Mouse (Mus musculus) hindbrain, embryonic 10.5 days (tissue): Measurements from ENCODE around the gene Olfr1065. TPM values are rescaled to one million over a fixed set of nuclear protein-coding genes. Genes with fewer than 3 reads are reported as not detected.
A peak's percentile ranks its signal among the peaks of the same experiment; 100 is the strongest.
"Not testable (repeated sequence)": the region's sequence is repeated elsewhere in the genome, so short reads cannot be mapped to it uniquely, and the experiment has no call there.

ENCODE experiments used
- DNase-seq: peaks from one replicate; pipeline ENCODE4 v3.0.0-alpha.2; 2017; ENCODE audit warnings: low spot score
- H3K27ac ChIP-seq: fragments of 300-500 bp; sonication (generic); 2 replicates; pipeline ENCODE4 v1.5.1; 2016; ENCODE audit warnings: mild to moderate bottlenecking, moderate library complexity
- H3K27me3 ChIP-seq: fragments of 300-500 bp; sonication (generic); 2 replicates; pipeline ENCODE4 v1.6.1; 2016; ENCODE audit warnings: mild to moderate bottlenecking; ENCODE audit not compliant: poor library complexity, insufficient read depth, severe bottlenecking
- H3K36me3 ChIP-seq: fragments of 300-500 bp; sonication (generic); 2 replicates; pipeline ENCODE4 v1.6.1; 2016; ENCODE audit warnings: mild to moderate bottlenecking, moderate library complexity
- H3K4me1 ChIP-seq: fragments of 300-500 bp; sonication (generic); replicated peaks from 2 replicates; pipeline ENCODE4 v1.6.1; 2016; ENCODE audit warnings: mild to moderate bottlenecking
- H3K4me3 ChIP-seq: fragments of 300-500 bp; sonication (generic); 2 replicates; pipeline ENCODE4 v1.5.1; 2016; ENCODE audit warnings: mild to moderate bottlenecking, moderate library complexity
- H3K9me3 ChIP-seq: fragments of 300-500 bp; sonication (generic); 2 replicates; pipeline ENCODE4 v1.6.1; 2016; ENCODE audit warnings: mild to moderate bottlenecking, moderate library complexity
- WGBS: fragments of 180-500 bp; shearing (Covaris S2); methylation state at CpG from one replicate; pipeline ENCODE4 v1.1.7; 2016; 5-methylcytosine and 5-hydroxymethylcytosine counted together
- polyA plus RNA-seq: library from polyadenylated mRNA; unstranded; fragments of >200 nt; fragmentation: Nextera tagmentation; extraction: Ambion mirVana; gene quantifications from 2 replicates; pipeline ENCODE4 v1.2.1, GENCODE M21; 2016

Gene Olfr1065
- polyA plus RNA-seq: not detected in 2 replicates

GRCm38 (mm10) chr2:86450491-86450890, at the start of gene Olfr1065:
TSS of gene Olfr1065 (minus strand) at chr2:86450591.
- WGBS: 67% methylated on average over 1 of the region's 1 CpGs
- H3K4me3 ChIP-seq, H3K36me3 ChIP-seq, H3K27me3 ChIP-seq, H3K9me3 ChIP-seq, DNase-seq, H3K27ac ChIP-seq, H3K4me1 ChIP-seq: not testable (repeated sequence)

GRCm38 (mm10) chr2:86487286-86487685, 36.9 kb upstream of the Olfr1065 start, which contains the start of gene Olfr228:
TSS of gene Olfr228 (minus strand) at chr2:86487386.
- Histone ChIP-seq H3K4me1 (no peaks in the 10 kb centered on the region), H3K27me3 (no peaks in the 10 kb centered on the region), H3K36me3 (no peaks in the 10 kb centered on the region), H3K9me3 (no peaks in the 10 kb centered on the region), H3K27ac (no peak within 1 kb of the TSS), H3K4me3 (no peak within 1 kb of the TSS)
- WGBS: 53% methylated on average over 1 of the region's 1 CpGs
- no peak for DNase-seq

DNA sequence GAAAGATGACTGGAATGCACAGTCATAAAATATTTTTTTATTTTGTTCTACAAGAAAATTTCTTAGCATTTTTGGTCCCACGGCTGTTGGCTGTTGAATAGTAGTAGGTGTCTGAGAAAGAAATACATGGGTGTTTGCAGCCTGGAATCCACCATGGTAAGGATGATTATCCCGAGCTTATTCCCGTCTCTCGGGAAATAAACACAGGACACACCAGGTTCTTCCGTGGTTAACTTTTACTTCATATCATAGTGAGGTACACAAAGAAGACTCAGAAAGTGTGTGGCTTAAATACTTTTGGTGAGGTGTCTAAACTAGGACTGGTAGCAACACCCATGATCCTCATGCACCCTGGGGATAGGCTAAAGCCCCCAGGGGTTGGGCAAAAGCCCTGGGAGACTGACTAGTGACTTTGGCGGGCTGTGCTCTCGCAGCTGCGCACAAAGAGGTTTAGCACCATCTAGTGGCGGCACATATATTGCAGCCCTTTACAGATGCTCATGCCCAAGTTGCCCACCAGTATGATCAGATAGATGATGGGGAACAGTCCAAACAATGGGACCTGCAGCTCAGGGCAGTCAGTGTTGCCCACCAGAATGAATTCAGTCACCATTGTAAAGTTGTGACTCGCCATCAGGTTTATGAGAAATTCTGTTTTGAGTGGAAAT, 14.2 kb upstream of the Olfr1065 start:
- H3K36me3 ChIP-seq: no peaks in the 10 kb centered on the region
- no peak overlapping the region for H3K4me3 ChIP-seq
- DNase-seq: peak; percentile 69
- H3K27me3 ChIP-seq: no peaks in the 10 kb centered on the region
- H3K4me1 ChIP-seq: no peaks in the 10 kb centered on the region
- WGBS: 41% methylated on average over 10 of the region's 10 CpGs
- H3K9me3 ChIP-seq: no peaks in the 10 kb centered on the region
- no peak overlapping the region for H3K27ac ChIP-seq

DNA sequence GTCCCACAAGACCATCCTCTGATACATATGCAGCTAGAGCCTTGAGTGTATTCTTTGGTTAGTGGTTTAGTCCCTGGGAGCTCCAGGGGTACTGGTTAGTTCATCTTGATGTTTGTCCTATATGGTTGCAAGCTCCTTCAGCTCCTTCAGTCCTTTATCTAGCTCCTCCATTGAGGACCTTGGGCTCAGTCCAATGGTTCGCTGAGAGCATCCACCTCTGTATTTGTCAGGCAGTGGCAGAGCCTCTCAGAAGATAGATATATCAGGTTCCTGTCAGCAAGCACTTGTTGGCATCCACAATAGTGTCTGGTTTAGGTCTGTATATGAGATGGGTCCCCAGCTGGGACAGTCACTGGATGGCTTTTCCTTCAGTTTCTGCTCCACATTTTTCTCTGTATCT, 10.0 kb upstream of the Olfr1065 start:
- 72% methylated on average over 1 of the region's 1 CpGs for whole genome bisulfite sequencing
- no peak for DNase-seq
- Histone ChIP-seq H3K4me1 (no peaks in the 10 kb centered on the region), H3K36me3 (no peaks in the 10 kb centered on the region), H3K4me3 (no peak overlapping the region), H3K27ac (no peak overlapping the region), H3K27me3 (no peaks in the 10 kb centered on the region), H3K9me3 (no peaks in the 10 kb centered on the region)

DNA sequence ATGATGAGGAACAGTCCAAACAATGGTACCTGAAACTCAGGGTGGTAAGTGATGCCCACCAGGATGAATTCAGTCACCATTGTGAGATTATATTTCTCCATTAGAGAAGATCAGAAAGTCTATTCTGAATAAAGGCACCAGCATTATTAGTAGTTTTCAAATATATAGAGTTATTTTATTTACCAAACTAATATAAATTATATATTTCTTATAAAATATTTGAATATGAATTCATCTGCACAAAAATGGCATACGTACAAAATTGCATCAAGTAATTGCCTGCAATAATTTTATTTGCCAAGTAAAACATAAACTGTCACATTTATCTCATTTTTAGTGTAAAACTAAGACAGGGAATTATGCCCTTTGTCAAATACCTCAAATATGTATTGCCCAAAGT, 5.8 kb upstream of the Olfr1065 start, which contains the start of gene Olfr1066:
Olfr1066 (minus strand) TSS at position 101 of the 400 bp plus-strand sequence.
- DNase-seq: no peak
- H3K27ac ChIP-seq: no peak within 1 kb of the TSS
- 88% methylated on average over 1 of the region's 1 CpGs for WGBS
- H3K4me1 ChIP-seq: no peaks in the 10 kb centered on the region
- no peaks in the 10 kb centered on the region for H3K36me3 ChIP-seq
- H3K27me3 ChIP-seq: no peaks in the 10 kb centered on the region
- no peak within 1 kb of the TSS for H3K4me3 ChIP-seq
- H3K9me3 ChIP-seq: no peaks in the 10 kb centered on the region

- not testable (repeated sequence) for DNase-seq, H3K4me1 ChIP-seq
- WGBS: 60% methylated on average over 1 of the region's 1 CpGs
Observed at GRCm38 (mm10) chr2:86442101-86442500, 8.3 kb downstream of the Olfr1065 start.

GRCm38 (mm10) chr2:86428511-86428910, 21.9 kb downstream of the Olfr1065 start:
- H3K27ac ChIP-seq, H3K4me1 ChIP-seq, H3K4me3 ChIP-seq, DNase-seq, H3K9me3 ChIP-seq, H3K36me3 ChIP-seq, H3K27me3 ChIP-seq: not testable (repeated sequence)
- 90% methylated on average over 8 of the region's 8 CpGs for WGBS

More at GRCm38 (mm10) chr2:86442101-86442500, 8.3 kb downstream of the Olfr1065 start:
- not testable (repeated sequence) for H3K36me3 ChIP-seq, H3K27ac ChIP-seq, H3K4me3 ChIP-seq, H3K9me3 ChIP-seq, H3K27me3 ChIP-seq

DNA sequence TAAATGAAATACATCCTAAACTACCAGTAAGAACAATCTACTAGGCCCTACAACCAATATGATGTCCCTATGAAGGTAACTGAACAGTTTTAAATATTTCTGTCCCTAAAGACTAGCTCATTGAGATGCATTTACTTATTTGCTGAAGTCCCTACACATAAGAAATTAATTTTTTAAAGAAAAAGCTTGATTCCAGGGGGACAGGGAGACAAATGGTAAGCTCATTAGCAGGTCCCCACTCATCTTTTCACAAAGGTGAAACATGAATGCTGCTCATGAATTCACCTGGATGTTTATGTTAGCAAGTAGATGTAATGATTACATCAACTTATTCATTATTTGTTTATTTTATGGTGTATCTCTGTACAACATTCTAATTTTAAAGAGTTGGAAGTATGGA, 23.7 kb downstream of the Olfr1065 start, which contains the start of gene Olfr1062:
Olfr1062 (minus strand) TSS at position 101 of the 400 bp plus-strand sequence.
- DNase-seq, H3K4me1 ChIP-seq: not testable (repeated sequence)

GRCm38 (mm10) chr2:86413950-86414349, 36.4 kb downstream of the Olfr1065 start, which contains the start of gene Olfr1061:
TSS of gene Olfr1061 (minus strand) at chr2:86414050.
- Histone ChIP-seq H3K9me3 (no peaks in the 10 kb centered on the region), H3K36me3 (no peaks in the 10 kb centered on the region), H3K27me3 (no peaks in the 10 kb centered on the region), H3K27ac (no peak within 1 kb of the TSS), H3K4me1 (no peaks in the 10 kb centered on the region), H3K4me3 (no peak within 1 kb of the TSS)
- no peak for DNase-seq
- WGBS: 85% methylated on average over 1 of the region's 1 CpGs

More for the DNA sequence above, 23.7 kb downstream of the Olfr1065 start, which contains the start of gene Olfr1062:
- not testable (repeated sequence) for H3K27me3 ChIP-seq, H3K36me3 ChIP-seq, H3K9me3 ChIP-seq, H3K4me3 ChIP-seq, H3K27ac ChIP-seq

DNA sequence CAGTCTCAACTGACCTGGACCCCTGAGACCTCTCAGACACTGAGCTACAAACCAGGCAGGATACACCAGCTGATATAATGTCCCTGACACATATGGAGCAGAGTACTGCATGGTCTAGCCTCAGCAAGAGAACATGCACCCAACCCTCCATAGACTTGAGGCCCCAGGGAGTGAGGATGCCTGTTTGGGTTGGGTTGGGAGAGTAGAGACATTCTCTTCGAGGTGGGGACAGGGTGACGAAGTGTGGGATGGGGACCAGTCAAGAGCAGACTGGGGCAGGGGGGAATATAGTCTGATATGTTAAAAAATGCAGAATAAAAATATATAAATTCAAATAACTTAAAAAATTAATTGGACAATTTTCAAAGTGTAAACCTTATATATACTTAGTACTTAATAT, 55.3 kb downstream of the Olfr1065 start:
- Histone ChIP-seq H3K9me3 (no peaks in the 10 kb centered on the region), H3K27me3 (no peaks in the 10 kb centered on the region), H3K27ac (no peak overlapping the region), H3K36me3 (no peaks in the 10 kb centered on the region), H3K4me3 (no peak overlapping the region), H3K4me1 (no peaks in the 10 kb centered on the region)
- WGBS: 89% methylated on average over 2 of the region's 2 CpGs
- no peak for DNase-seq

Other genes with a start within 250 kb of the Olfr1065 start
- not detected in 2 replicates for gene Olfr1045, start 247.6 kb downstream of the Olfr1065 start, polyA plus RNA-seq
- gene Olfr1046, start 231.3 kb downstream of the Olfr1065 start, polyA plus RNA-seq: not detected in 2 replicates
- not detected in 2 replicates for gene Olfr1047, start 219.2 kb downstream of the Olfr1065 start, polyA plus RNA-seq
- not detected in 2 replicates for gene Olfr1048, start 210.3 kb downstream of the Olfr1065 start, polyA plus RNA-seq
- not detected in 2 replicates for gene Olfr1049, start 192.3 kb downstream of the Olfr1065 start, polyA plus RNA-seq
- gene Olfr1051, start 171.5 kb downstream of the Olfr1065 start, polyA plus RNA-seq: not detected in 2 replicates
- gene Olfr1052, start 158.1 kb downstream of the Olfr1065 start, polyA plus RNA-seq: not detected in 2 replicates
- not detected in 2 replicates for gene Olfr1053, start 135.3 kb downstream of the Olfr1065 start, polyA plus RNA-seq
- gene Olfr1054, start 115.2 kb downstream of the Olfr1065 start, polyA plus RNA-seq: not detected in 2 replicates
- gene Olfr1055, start 100.3 kb downstream of the Olfr1065 start, polyA plus RNA-seq: not detected in 2 replicates
- gene Olfr1056, start 88.1 kb downstream of the Olfr1065 start, polyA plus RNA-seq: not detected in 2 replicates
- gene Olfr1057, start 72.2 kb downstream of the Olfr1065 start, polyA plus RNA-seq: not detected in 2 replicates
- gene Olfr1058, start 62.0 kb downstream of the Olfr1065 start, polyA plus RNA-seq: not detected in 2 replicates
- gene Olfr1061, start 36.5 kb downstream of the Olfr1065 start, polyA plus RNA-seq: not detected in 2 replicates
- gene Olfr1062, start 23.8 kb downstream of the Olfr1065 start, polyA plus RNA-seq: not detected in 2 replicates
- gene Olfr1066, start 5.7 kb upstream of the Olfr1065 start, polyA plus RNA-seq: not detected in 2 replicates
- not detected in 2 replicates for gene Olfr228, start 36.8 kb upstream of the Olfr1065 start, polyA plus RNA-seq
- gene Olfr1076, start 57.9 kb upstream of the Olfr1065 start, polyA plus RNA-seq: not detected in 2 replicates
- not detected in 2 replicates for gene Olfr1079, start 91.9 kb upstream of the Olfr1065 start, polyA plus RNA-seq
- not detected in 2 replicates for gene Olfr1080, start 107.6 kb upstream of the Olfr1065 start, polyA plus RNA-seq
- gene Olfr1082, start 148.4 kb upstream of the Olfr1065 start, polyA plus RNA-seq: not detected in 2 replicates
- gene Olfr1084, start 189.1 kb upstream of the Olfr1065 start, polyA plus RNA-seq: not detected in 2 replicates
- gene Olfr1085, start 211.4 kb upstream of the Olfr1065 start, polyA plus RNA-seq: not detected in 2 replicates
- gene Olfr1086, start 229.5 kb upstream of the Olfr1065 start, polyA plus RNA-seq: not detected in 2 replicates
- not detected in 2 replicates for gene Olfr1087, start 247.8 kb upstream of the Olfr1065 start, polyA plus RNA-seq